Mouse (Mus musculus) heart, postnatal 0 days (tissue): ENCODE measurements at regions not wholly inside any gene's neighbourhood (a gene's known extent, or its start where the extent isn't known, plus 50 kb on each side); places are given as distances from the start of the nearest gene placed in this dataset.

ENCODE experiments used
- CTCF ChIP-seq: IDR thresholded peaks from 2 replicates; pipeline ENCODE4 v1.5.1; 2016; ENCODE audit warnings: antibody characterized with exemption, control low read depth, low read depth
- EP300 ChIP-seq: IDR thresholded peaks from 2 replicates; pipeline ENCODE4 v1.6.1; 2016; ENCODE audit warnings: antibody characterized with exemption, low read depth

- TF ChIP-seq CTCF (no peak), EP300 (no peak)
Measured at GRCm38 (mm10) chr4:148356654-148357053, 68.9 kb upstream of the Disp3 start.
